Mouse (Mus musculus) stomach, embryonic 14.5 days (tissue): ENCODE measurements around the gene Tbc1d22a. TPM values are rescaled to one million over a fixed set of nuclear protein-coding genes. Genes with fewer than 3 reads are reported as not detected.
A peak's percentile ranks its signal among the peaks of the same experiment; 100 is the strongest.
"Not testable (repeated sequence)": the region's sequence is repeated elsewhere in the genome, so short reads cannot be mapped to it uniquely, and the experiment has no call there.

Experiments
- ATAC-seq: fragments of 200-750 bp; cut with Nextera tagmentation; 2 replicates; pipeline ENCODE4 v1.8.0; 2017; ENCODE audit warnings: low read depth, moderate TSS enrichment; ENCODE audit not compliant: insufficient number of reproducible peaks, insufficient read depth, low FRiP score
- H3K27ac ChIP-seq: fragments of 300-500 bp; sonication (generic); 2 replicates; pipeline ENCODE4 v1.5.1; 2014; ENCODE audit warnings: mild to moderate bottlenecking, low read length, moderate library complexity, mixed read lengths
- H3K27me3 ChIP-seq: fragments of 300-500 bp; sonication (generic); 2 replicates; pipeline ENCODE4 v1.6.1; 2014; ENCODE audit warnings: low read length, control low read depth, mixed read lengths; ENCODE audit not compliant: control insufficient read depth, insufficient read depth
- H3K36me3 ChIP-seq: fragments of 300-500 bp; sonication (generic); 2 replicates; pipeline ENCODE4 v1.6.1; 2014; ENCODE audit warnings: mild to moderate bottlenecking, control low read depth, low read length, moderate library complexity, mixed read lengths; ENCODE audit not compliant: control insufficient read depth, insufficient read depth
- H3K4me1 ChIP-seq: fragments of 300-500 bp; sonication (generic); 2 replicates; pipeline ENCODE4 v1.6.1; 2014; ENCODE audit warnings: low read length, control low read depth, mixed read lengths; ENCODE audit not compliant: control insufficient read depth, insufficient read depth
- H3K4me2 ChIP-seq: fragments of 300-500 bp; sonication (generic); replicated peaks from 2 replicates; pipeline ENCODE4 v1.6.1; 2014; ENCODE audit warnings: low read depth, low read length, control low read depth
- H3K4me3 ChIP-seq: fragments of 300-500 bp; sonication (generic); 2 replicates; pipeline ENCODE4 v1.5.1; 2014; ENCODE audit warnings: low read depth, low read length, control low read depth
- H3K9ac ChIP-seq: fragments of 300-500 bp; sonication (generic); replicated peaks from 2 replicates; pipeline ENCODE4 v1.6.1; 2014; ENCODE audit warnings: low read depth, mild to moderate bottlenecking, control low read depth, low read length, moderate library complexity, mixed read lengths
- H3K9me3 ChIP-seq: fragments of 300-500 bp; sonication (generic); 2 replicates; pipeline ENCODE4 v1.6.1; 2016; ENCODE audit warnings: low read depth, low read length, control low read depth; ENCODE audit not compliant: control insufficient read depth
- WGBS: fragments of 180-500 bp; shearing (Covaris S2); extraction: QIAGEN DNeasy Blood & Tissue Kit; methylation state at CpG from one replicate; pipeline ENCODE4 v1.1.7; 2014; 5-methylcytosine and 5-hydroxymethylcytosine counted together
- polyA plus RNA-seq: library from polyadenylated mRNA; unstranded; fragments of >200 nt; fragmentation: Nextera tagmentation; extraction: Ambion mirVana; gene quantifications from 2 replicates; pipeline ENCODE4 v1.2.1, GENCODE M21; 2014

The Tbc1d22a gene
- polyA plus RNA-seq, 1 experiment from 2014 or later = 9.3 TPM

- Histone ChIP-seq H3K27ac (no peak overlapping the region), H3K9ac (no peak overlapping the region), H3K4me3 (no peak overlapping the region), H3K4me2 (no peak overlapping the region), H3K27me3 (no peaks in the 10 kb centered on the region), H3K9me3 (no peaks in the 10 kb centered on the region), H3K4me1 (no peaks in the 10 kb centered on the region), H3K36me3 (no peaks in the 10 kb centered on the region)
- WGBS = 24% methylated on average over 7 of the region's 7 CpGs
- no peak for ATAC-seq
Measured at GRCm38 (mm10) chr15:86203942-86204561, 10.2 kb upstream of the Tbc1d22a start.

DNA sequence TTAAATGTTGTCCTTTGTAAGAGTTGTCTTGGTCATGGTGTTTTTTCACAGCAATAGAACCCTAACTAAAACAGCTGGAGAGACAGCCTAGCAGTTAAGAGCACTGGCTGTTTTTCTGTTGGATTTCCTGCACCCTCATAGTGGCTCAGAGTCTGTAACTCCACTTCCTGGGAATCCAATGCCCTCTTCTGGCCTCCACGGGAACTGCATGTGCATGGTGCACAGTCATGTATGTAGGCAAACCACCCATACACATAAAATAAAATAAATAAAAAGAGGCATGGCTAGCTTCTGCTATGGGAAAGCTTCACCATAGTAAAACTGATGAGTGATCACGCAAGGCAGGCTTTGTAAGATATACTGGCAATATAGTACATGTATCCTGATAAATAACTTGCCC is 9.0 kb upstream of the Tbc1d22a start:
- H3K4me1 ChIP-seq = no peaks in the 10 kb centered on the region
- H3K36me3 ChIP-seq = no peaks in the 10 kb centered on the region
- H3K4me2 ChIP-seq = no peak overlapping the region
- no peak overlapping the region for H3K9ac ChIP-seq
- no peaks in the 10 kb centered on the region for H3K9me3 ChIP-seq
- no peak overlapping the region for H3K27ac ChIP-seq
- 52% methylated on average over 2 of the region's 2 CpGs for WGBS
- no peak for ATAC-seq
- H3K4me3 ChIP-seq = no peak overlapping the region
- no peaks in the 10 kb centered on the region for H3K27me3 ChIP-seq

DNA sequence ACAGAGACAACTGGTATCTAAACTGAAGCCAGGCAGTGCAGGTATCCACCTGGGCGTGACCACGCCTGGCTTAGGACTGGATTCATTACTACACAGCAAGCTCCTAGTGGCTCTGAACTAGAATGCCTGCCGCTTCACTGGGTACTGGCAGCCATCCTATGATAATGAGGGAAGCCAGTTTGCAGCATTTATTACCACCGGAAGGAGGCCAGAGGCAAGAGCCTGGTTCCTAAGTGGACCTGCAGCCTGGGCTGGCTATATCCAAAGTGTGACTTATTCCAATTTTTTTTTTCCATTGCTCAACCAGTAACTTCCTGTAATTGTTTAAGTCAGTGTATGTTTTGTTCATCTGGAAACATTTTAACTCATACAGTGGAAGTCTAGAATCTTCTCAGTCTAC is 7.9 kb upstream of the Tbc1d22a start:
- no peak for ATAC-seq
- WGBS = 71% methylated on average over 4 of the region's 4 CpGs
- H3K27me3 ChIP-seq = no peaks in the 10 kb centered on the region
- no peak overlapping the region for H3K9ac ChIP-seq
- H3K4me1 ChIP-seq = no peaks in the 10 kb centered on the region
- no peak overlapping the region for H3K4me3 ChIP-seq
- no peak overlapping the region for H3K4me2 ChIP-seq
- H3K36me3 ChIP-seq = no peaks in the 10 kb centered on the region
- no peaks in the 10 kb centered on the region for H3K9me3 ChIP-seq
- H3K27ac ChIP-seq = no peak overlapping the region

DNA sequence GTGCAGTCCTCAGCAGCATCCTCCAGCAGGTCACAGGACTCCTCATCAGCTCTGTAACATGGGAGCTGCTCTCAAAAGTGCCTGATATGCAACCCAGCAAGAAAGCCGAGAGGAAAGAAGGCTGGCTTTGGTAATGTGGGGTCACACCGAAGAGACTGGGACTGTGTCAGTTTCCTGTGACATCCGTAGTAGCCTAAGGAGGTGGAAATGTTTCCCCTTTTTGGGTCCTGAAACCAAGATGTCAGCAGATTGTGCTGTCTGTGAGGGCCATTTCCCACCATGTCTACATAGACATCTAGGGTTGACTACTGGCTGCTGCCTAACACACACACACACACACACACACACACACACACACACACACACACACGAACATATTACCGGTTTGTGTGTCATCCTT is 2.1 kb upstream of the Tbc1d22a start:
- H3K36me3 ChIP-seq, H3K4me2 ChIP-seq, H3K4me3 ChIP-seq, H3K9me3 ChIP-seq, H3K27ac ChIP-seq, ATAC-seq, H3K9ac ChIP-seq, H3K27me3 ChIP-seq: not testable (repeated sequence)
- peaks cover 13% of the 10 kb centered on the region; the same call in 1 of the 2 replicates for H3K4me1 ChIP-seq
- WGBS = 86% methylated on average over 5 of the region's 5 CpGs

DNA sequence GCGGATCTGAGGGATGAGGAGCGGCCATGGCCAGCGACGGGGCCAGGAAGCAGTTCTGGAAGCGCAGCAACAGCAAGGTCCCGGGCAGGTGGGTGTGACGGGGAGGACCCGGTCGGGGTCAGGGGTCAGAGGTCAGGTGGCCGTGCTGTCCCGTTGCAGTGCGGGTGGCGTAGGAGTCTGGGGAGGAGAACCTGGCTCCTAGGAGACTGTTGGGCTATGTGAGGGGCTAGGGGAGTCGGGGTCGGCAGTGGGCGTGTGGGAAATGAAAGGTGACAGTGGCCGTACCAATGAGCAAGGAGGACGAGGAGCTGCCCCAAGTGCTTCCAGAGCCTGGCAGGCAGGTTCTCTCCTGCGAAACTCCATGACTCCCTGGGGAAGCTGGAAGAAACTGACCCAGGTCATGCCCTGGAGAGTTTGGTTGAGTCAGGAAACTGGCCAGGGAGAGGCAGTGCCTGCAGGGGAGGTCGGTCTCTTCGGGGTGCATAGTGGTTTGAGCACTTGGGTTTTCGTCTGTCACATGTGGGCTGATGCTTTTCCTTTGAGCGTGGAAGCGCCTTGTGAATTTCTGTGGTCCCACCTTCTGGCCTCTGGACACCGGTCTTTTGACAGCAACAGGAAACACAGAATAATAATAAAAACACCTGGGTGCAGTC is 416 bp downstream of the Tbc1d22a start:
- peaks cover 13% of the 10 kb centered on the region; the same call in 1 of the 2 replicates for H3K4me1 ChIP-seq
- H3K4me2 ChIP-seq = peak overlapping the region; percentile 98
- no peaks in the 10 kb centered on the region for H3K36me3 ChIP-seq
- H3K4me3 ChIP-seq = peak overlapping the region; percentile 91
- H3K9ac ChIP-seq = peak overlapping the region; percentile 90
- H3K9me3 ChIP-seq = no peaks in the 10 kb centered on the region
- no peak; the same call in none of the 2 replicates for ATAC-seq
- H3K27ac ChIP-seq = peak overlapping the region; percentile 89; the same call in 1 of the 2 replicates
- no peaks in the 10 kb centered on the region for H3K27me3 ChIP-seq
- 10% methylated on average over 25 of the region's 25 CpGs for WGBS

- H3K27ac ChIP-seq, H3K9me3 ChIP-seq, ATAC-seq, H3K9ac ChIP-seq, H3K4me2 ChIP-seq, H3K4me3 ChIP-seq, H3K27me3 ChIP-seq, H3K36me3 ChIP-seq: not testable (repeated sequence)
- H3K4me1 ChIP-seq = peaks cover 13% of the 10 kb centered on the region; the same call in 1 of the 2 replicates
- WGBS = 83% methylated on average over 9 of the region's 9 CpGs
Measured at GRCm38 (mm10) chr15:86216641-86217040, 2.4 kb downstream of the Tbc1d22a start.

- no peak overlapping the region for H3K4me3 ChIP-seq
- no peaks in the 10 kb centered on the region for H3K27me3 ChIP-seq
- no peak for ATAC-seq
- H3K36me3 ChIP-seq = no peaks in the 10 kb centered on the region
- no peak overlapping the region for H3K27ac ChIP-seq
- no peak overlapping the region for H3K9ac ChIP-seq
- H3K4me2 ChIP-seq = no peak overlapping the region
- WGBS = 79% methylated on average over 7 of the region's 7 CpGs
- H3K9me3 ChIP-seq = no peaks in the 10 kb centered on the region; the same call in 1 of the 2 replicates
- peaks cover 5% of the 10 kb centered on the region; the same call in 1 of the 2 replicates for H3K4me1 ChIP-seq
Measured at GRCm38 (mm10) chr15:86219534-86220228, 5.4 kb downstream of the Tbc1d22a start.

DNA sequence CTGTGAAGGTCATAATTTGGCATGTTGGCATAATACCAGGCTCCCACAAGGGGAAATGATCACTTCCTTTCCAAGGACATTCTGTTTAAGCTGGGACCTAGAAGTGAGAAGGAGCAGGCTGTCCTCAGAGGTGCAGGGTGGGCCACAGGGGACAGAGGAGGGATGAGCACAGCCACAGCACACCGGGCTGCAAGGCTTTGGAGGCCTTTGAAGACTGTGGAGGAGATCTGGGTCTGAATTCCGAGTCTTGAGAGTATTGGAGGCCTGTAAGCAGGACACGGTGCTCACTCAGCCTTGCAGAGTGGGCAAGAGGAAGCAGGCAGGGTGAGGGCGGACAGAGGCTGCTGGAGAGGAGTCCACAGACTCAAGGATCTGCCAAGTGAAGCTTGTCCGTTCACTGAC is 6.0 kb downstream of the Tbc1d22a start:
- H3K27me3 ChIP-seq = no peaks in the 10 kb centered on the region
- no peak for ATAC-seq
- H3K4me3 ChIP-seq = no peak overlapping the region
- H3K36me3 ChIP-seq = no peaks in the 10 kb centered on the region
- H3K27ac ChIP-seq = no peak overlapping the region
- WGBS = 84% methylated on average over 5 of the region's 5 CpGs
- no peaks in the 10 kb centered on the region; the same call in 1 of the 2 replicates for H3K4me1 ChIP-seq
- H3K9ac ChIP-seq = no peak overlapping the region
- H3K4me2 ChIP-seq = no peak overlapping the region
- no peaks in the 10 kb centered on the region; the same call in 1 of the 2 replicates for H3K9me3 ChIP-seq
